Mouse (Mus musculus) B cell, adult 2 months (primary cell): ENCODE data around the gene Pcp2.
"Not testable (repeated sequence)": the region's sequence is repeated elsewhere in the genome, so short reads cannot be mapped to it uniquely, and the experiment has no call there.

Experiments used
- DNase-seq, 2 experiments: peaks; one replicate each; pipeline ENCODE4 v3.0.0; 2022

The Pcp2 gene

DNA sequence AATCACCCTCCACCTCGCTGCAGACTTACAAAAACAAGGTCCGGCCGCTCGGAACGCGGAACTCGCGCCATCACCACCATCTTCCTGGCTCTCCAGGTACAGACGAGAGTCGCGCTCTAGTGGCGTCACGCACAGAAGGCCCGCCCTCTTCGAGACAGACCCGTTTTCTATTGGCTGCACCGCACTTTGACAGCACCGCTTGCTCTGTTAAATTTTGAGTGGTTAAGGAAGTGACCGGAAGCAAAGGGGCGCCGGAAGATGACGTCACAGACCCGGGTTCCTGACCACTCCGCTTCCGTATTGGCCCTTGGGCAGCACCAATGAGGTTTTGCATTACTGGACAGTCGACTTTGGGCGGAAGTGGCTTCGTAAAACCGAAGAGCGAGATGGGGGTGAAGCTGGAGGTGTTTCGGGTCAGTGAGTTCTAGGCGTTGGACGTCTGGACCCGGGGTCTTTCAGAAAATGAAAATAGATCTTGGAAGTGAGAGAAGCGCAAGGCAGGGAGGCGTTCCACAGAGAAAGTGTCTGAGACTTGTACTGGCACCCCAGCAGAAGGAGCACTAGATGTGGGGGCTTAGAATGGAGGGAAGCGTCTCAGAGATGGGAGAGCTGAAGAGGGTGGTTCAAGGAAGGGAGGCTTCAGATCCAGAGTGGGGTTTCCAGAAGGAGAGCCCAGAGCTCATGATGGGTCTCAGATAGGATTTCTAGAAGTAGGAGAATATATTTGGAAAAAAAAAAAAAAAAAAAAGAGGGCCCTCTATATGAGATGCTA, 4.0 kb downstream of the Pcp2 start, which contains the start of the genes Xab2 and Pet100:
Xab2 (minus strand) TSS at position 118 of the 772 bp plus-strand sequence.
Pet100 (plus strand) TSS at position 350 of the 772 bp plus-strand sequence.
- peak; percentile 97 to 98 for DNase-seq

DNA sequence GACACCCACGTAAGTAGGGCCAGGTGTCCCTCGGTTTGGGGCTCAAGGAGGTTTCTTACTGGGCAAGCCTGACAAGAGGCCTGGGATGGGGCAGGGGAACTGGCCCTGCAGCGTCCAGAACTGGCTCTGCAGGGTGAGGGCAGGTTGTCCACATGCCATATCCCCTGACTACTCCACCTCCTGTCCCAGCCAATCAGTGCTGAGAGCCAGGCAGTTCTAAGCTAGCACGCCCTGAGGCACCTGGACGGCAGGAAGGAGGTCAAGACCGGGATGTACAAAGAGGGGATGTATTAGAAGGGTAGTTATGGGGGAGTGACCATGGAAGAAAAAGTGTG, 15.6 kb downstream of the Pcp2 start:
- DNase-seq, result no peak

DNA sequence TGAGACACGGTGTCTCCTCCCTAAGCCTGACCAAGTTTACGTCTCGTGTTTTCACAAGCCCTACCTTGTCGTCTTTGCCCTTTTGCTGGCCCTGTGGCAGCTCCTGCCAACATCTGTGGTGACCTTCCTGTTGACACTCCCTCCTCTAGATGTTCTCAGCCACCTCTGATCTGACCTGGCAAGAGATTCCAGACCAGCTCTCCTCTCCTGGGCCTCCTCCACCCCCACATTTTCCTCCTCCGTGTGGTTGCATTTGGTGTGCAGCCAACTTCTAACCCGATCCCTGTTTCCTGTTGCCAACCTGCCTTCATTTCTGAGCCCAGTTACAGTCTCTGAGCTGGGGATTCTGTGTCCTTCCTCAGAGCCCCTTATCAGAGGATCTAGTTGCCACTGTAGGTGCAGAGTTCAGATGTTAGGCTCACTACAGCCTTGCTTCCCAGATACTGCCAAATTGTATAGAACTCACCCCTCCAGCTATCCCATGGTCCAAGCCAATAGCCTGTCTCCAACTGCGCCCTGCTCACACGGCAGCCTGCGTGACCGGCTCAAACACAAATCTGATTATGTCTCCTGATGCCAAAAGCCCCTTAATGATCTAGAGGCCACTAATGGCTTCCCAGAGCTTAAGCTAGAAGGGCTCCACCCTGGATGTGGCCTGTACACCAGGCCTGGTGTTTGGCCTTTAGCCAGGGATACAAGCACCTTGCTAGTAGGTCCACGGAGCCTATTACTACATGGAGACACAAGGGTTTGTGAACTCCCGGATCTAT, 16.1 kb downstream of the Pcp2 start:
- no peak for DNase-seq

DNA sequence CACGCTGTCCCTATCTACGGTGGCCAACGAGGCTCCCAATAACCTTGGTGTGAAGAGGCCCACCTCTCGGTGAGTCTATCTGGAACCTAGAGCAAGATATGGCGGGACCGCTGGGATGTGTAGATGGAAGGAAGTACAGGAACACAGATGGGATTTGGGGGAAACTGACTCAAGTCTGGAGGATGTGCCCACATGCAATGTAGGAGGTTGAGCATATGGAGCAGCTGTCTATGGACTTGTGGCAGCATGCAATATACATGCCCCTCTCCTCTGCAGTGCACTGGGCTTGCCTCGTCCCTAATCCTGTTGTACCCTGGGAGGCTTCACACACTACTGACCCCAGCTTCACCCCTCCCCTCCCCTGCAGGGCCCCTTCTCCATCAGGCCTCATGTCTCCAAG, 17.5 kb downstream of the Pcp2 start:
- DNase-seq, result no peak

DNA sequence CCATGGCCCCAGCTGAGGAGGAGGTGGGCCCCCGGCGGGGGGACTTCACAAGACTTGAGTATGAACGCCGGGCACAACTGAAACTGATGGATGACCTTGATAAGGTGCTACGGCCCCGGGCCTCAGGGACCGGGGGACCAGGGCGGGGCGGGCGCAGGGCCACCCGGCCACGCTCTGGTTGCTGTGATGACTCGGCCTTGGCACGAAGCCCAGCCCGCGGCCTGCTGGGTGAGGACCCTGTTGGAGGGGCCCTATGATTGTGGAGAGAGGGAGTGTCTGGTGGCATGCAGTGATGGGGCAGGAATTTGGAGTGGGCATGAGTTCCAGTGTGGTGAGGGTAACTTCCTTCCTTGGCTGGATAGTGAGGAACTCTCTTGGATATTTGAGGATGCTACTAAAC, 18.8 kb downstream of the Pcp2 start:
- DNase-seq, result no peak

DNA sequence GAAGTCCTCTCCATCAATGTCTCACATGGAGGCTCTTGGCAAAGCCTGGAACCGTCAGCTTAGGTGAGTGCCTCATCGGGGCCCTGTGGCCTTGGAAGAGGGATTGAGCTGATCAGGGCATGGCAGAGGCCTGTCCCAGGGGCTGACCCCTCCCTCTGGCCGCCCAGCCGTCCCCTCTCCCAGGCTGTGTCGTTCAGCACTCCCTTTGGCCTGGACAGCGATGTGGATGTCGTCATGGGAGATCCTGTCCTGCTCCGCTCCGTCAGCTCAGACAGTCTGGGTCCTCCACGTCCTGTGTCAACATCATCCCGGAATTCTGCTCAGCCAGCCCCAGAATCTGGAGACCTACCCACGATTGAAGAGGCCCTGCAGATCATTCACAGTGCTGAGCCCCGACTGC, 21.9 kb downstream of the Pcp2 start:
- DNase-seq, result no peak

DNA sequence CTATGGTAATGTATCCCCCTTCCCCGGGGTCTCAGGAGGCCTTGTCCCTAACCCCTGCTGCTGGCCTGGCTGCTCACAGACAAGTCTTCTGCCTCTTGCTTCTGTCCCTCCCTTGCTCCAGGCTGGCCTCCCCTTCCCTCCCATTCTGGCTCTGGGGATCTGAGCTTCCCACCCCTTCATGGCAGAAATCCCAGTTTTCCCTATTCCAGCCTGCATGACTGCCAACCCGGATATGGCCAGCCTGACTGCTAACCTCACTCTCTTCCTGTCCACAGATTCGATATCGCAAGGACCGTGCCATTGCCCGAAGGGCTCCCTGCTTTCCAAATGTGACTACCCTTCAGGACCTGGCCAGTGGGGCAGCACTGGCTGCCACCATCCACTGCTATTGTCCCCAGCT, 24.9 kb downstream of the Pcp2 start:
- no peak for DNase-seq

DNA sequence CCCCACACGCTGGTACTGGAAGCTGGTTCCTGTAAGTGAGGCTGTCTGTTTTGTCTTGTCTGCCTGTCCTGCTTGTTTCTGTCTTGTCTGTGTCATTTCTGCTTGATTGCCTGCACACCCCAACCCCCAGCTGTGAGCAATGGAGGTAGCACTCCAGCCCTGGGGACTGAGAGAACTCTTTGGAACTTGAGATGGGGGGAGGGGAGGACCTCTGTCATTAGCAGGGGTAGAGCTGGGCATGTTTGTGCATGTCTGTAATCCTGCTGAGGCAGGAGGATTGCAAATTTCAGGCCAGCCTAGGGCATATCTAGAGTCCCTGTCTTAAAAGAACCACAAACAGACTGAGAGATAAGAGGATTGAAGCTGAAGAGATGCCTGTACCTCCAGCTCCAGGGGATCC, 26.1 kb downstream of the Pcp2 start:
- no peak for DNase-seq

DNA sequence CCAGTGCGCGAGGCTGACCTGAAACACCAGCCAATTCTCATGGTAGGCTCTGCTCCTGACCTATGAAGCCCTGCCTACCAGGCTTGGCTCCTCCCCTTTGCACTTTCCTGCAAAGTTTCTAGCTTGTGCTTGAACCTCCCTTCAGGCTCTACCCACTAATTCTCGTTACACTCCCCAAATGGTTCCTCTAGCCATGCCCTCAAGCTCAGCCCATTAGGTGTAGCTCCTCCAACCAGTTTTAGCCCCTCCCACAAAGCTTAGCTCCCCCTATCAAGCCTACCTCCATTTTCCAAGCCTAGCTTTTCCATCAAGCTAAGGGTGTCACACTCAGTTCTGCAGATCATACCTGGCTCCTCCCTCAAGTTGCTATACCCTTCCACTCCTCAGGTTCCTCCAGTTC, 27.3 kb downstream of the Pcp2 start:
- no peak for DNase-seq

DNA sequence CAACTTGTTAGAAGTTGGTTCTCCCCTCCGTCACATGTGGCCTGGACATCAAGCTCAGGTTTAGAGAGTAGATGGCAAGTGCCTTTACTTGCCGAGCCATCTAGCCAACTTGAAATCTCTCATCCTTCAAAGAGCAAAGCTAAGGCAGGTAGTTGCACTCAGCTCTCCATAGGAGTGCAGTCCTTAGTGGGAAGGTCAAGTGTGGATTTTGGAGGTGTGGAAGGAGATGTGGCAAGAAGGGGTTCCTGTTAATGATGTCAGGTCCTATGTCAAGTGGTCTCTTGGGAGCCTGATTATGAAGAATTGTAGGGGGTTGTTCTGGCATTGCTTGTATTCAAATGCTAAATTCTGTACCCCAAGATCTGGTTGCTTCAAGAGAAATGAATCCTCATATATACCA, 30.9 kb downstream of the Pcp2 start:
- no peak for DNase-seq

DNA sequence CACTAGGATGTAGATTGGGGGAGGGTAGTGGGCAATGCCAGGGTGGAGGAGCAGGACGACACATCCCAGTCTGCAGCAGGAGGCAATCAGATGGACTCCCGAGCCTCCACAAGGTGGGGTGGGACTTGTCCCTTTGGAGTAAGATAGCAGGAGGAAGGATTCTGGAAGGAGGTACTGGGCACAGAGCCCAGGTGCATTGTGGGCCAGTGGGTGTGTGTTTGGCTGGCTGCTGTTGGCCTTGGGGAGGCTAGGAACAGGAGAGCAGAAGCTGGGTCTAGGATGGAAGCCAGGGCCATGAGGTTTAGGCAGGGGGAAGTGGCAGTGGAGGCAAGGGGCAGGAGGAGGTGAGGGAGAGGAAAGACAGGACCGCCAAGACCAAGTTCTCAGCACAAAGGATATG, 31.9 kb downstream of the Pcp2 start:
- no peak for DNase-seq

DNA sequence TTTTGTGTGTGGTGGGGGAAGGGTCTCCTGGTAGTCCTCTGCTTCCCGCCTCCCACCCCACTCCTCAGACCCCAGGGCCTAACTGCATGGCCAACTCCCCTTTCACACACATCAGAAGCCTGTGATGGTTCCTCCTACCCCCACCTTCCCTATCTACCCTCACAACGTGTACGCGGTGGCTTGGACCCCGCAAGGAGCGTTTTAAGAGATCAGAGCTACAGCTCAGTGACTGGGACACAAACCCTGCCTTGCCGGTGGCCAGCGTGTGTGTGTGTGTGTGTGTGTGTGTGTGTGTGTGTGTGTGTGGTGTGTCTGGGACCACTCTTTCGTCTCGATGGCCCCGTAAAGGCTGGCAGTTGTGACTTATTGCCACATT, 37.1 kb downstream of the Pcp2 start:
- DNase-seq, result no peak

DNA sequence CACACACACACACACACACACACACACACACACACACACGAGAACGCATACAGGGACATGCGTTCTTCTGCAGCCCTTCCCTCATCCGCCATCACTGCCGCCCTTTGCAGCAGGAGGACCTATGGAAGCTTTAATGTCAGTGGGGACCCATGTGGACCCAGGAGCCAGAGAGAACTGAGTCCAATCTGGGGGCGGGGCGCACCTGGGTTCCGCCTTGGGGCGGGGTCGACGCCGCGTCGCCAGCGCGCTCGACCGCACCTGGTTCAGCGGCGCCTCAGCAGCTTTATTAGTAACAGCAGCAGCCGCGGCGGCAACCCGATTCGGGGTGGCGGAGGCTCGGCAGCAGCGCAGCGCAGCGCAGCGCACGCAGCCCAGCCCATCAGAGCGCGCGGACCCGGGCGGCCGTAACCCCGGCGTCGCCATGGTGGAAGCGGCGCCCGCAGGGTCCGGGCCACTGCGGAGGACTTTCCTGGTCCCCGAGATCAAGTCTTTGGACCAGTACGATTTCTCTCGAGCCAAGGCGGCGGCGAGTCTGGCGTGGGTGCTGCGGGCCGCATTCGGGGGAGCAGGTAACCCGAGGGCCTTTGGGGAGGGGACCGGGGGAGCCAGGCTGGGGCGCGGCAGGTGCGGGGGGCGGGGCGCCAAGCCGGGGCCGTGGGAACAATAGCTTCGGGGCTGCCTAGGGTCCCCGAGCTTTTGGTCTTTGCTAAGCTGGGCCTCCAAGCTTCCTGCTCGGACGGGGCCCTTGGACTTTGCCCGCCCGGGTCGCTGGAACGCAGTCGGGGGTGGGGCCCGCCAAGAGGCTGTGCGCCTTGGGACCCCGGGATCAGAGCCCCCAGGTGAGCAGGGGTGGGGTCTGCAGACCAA, 37.7 kb downstream of the Pcp2 start:
- DNase-seq, result peak; percentile 58 to 59

DNA sequence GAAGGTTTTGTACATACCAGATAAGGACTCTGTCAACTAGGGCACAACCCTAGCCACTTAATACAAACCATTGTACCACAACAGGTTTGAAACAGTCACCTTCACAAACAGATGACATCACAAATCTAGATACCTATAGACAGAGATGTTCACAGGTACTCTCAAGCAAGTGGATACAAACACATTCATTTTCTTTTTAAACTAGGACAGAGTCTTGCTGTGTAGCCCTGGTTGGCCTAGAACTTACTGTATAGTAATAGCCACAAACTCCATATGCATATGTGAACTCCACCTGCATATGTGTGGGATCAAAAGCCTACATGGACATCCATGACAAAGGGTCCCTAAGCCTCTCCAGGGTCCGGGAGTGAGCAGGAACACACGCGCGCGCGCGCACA, 38.4 kb downstream of the Pcp2 start, which contains the start of gene Camsap3:
Camsap3 (plus strand) TSS at position 301 of the 398 bp plus-strand sequence.
- DNase-seq, result no peak

DNA sequence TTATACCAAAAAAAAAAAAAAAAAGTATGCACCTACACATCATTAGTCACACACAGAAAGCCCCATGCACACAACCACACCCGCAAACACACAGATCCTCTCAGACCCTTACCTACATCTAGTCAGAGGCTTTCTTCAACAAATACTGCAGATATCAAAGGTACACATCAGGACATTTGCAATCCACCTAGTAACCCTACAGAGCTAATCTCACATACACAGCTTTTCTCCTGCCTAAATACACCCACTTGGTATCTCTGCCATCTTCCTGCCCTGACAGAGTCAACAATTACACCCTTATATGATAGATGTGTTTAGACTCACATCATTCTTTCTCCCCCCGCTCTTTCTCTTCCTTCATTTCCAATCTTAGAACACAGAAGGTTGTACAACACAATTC, 38.9 kb downstream of the Pcp2 start:
- DNase-seq, result no peak

DNA sequence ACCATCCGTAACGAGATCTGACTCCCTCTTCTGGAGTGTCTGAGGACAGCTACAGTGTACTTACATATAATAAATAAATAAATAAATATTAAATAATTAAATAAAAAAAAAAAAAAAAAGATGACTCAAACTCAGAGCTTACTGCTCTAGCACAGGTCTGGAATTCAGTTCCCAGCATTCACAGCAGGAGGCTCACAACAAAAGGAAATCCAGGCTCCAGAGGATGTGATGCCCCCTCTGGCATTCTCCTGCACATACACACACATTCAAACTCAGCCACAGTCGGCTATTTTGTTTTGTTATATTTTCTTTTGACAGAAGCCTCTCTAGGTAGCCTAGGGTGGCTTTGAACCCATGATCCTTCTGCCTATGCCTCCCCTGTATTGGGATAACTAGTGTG, 43.4 kb downstream of the Pcp2 start:
- DNase-seq, result not testable (repeated sequence)

DNA sequence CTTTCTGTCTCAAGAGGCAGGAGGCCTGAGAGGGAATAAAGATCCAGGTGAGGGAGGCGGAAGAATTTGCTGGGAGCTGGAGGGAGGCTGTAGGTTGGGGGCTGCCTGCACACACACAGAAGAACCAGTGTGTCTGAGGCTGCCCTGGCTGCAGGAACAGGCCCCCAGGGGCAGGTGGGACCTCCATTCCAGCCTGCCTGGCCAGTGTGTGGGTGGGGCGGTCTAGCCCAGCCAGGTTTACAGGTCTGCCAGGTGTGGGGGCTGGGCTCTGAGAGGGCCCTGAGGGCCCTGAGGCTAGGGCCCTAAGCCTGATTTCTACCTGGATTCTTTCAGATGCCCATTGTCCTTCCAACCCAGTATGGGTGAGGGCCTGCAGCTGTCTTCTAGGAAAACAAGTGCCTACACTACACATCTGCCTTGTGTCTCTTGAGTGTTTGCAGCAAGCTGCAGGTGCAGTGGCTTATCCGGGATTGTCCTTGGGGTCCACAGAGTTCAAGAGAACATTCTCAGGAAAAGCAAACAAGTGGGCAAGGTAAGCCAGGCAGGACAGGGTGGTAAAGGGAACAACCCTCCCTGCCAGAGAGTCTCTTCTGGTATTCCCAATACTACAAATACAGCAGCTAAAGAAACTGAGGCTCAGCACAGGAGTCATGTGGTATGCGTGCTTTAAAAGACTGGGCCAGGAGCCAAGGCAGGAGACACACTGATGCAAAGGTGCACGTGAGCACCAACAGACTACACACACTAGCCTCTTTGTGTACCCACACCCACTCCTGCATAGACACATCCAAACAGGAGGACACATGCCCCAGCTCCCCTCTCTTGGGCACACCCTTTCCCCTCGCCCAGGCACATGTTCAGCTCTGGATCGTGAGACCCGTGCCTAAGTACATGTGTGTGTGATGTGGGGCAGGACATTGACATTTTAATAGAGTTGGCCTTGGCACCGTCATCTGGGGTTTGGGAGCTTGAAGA, 45.7 kb downstream of the Pcp2 start:
- no peak for DNase-seq

DNA sequence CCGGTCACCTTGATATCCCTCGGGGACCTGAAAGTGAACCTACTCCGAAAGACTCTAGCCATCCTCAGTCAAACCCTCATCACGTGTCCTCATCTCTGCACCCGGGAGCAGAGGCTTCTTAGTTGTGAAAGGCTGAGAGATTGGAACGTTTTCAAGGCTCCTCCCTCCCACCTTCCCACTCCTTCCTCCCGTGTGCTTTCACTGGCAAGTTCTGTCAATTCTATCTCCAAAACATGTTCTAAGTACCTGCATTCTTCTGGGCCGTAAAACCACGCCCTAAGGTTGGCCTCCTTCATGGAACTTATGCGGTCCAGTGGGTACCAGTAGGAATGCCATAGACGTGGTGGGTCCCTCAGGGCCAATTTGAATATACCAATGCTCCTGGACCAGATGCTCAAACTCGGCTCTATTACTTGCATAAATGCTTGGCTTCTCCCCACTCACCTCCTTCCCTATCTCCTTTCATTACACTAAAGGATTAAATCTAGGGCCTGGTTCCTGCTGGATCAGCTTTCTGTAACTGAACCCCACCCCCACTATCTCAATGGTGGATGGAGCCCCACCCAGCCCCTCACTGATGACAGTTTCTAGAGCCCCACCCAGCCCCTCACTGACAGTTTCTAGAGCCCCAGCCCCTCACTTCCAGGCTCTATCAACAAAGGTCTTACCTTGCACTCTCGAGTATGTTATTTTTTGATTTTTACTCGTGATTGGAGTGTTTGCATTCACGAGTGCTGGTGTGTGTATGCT, 49.0 kb downstream of the Pcp2 start:
- no peak for DNase-seq

DNA sequence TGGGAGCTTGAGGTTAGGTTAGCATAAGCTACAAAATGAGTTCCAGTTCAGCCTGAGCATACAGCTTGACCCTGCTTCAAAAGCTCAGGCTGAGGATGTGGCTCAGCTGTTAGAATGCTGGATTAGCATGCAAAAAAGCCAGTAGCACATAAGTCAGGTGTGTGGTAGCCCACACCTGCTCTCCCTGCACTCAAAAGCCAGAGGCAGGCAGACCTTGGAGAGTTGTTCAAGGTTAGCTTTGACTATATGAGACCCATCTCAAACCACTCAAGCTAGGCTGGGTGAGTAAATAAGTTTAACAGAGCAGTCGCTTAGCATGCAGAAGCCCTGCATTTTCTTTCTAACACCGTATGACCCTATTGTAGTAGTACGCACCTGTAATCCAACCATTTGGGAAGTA, 50.8 kb downstream of the Pcp2 start:
- no peak for DNase-seq
